Mouse (Mus musculus): Measurements from ENCODE around the gene Clstn2. TPM values are rescaled to one million over a fixed set of nuclear protein-coding genes. Genes with fewer than 3 reads are reported as not detected.

Clstn2 gene
- 0.36 and 0.79 TPM in 2 replicates for polyA plus RNA-seq (2016; fragmentation: Nextera tagmentation; extraction: Ambion mirVana)

GRCm38 (mm10) chr9:98032573-98033272 lies at the start of gene Clstn2:
Gene Clstn2 (minus strand): TSS chr9:98033181.
- Histone ChIP-seq H3K36me3 (no peaks in the 10 kb centered on the region), H3K27ac (peak within 1 kb of the TSS; percentile 78), H3K27me3 (ENCODE audit: low read depth, poor library complexity, severe bottlenecking) (peaks cover 47% of the 10 kb centered on the region)

GRCm38 (mm10) chr9:98067767-98068166 lies 34.8 kb upstream of the Clstn2 start:
- 88% methylated on average over 5 of the region's 5 CpGs for WGBS
- H3K27me3 ChIP-seq (ENCODE audit: low read depth, poor library complexity, severe bottlenecking) = no peaks in the 10 kb centered on the region
- H3K4me3 ChIP-seq = no peak overlapping the region
- H3K27ac ChIP-seq = no peak overlapping the region
- H3K9me3 ChIP-seq (replicated peaks) = no peaks in the 10 kb centered on the region
- no peak for DNase-seq (ENCODE audit: low spot score)
- H3K36me3 ChIP-seq = no peaks in the 10 kb centered on the region
- no peaks in the 10 kb centered on the region for H3K4me1 ChIP-seq

More at GRCm38 (mm10) chr9:98032573-98033272, at the start of gene Clstn2:
- Histone ChIP-seq H3K9me3 (replicated peaks) (no peaks in the 10 kb centered on the region), H3K4me3 (peak within 1 kb of the TSS; percentile 74), H3K4me1 (peaks cover 21% of the 10 kb centered on the region)
- DNase-seq (ENCODE audit: low spot score) = peak; percentile 83
- WGBS = under 1% methylated on average over 73 of the region's 73 CpGs

- WGBS = 78% methylated on average over 3 of the region's 3 CpGs
These were observed 28.7 kb upstream of the Clstn2 start for GRCm38 (mm10) chr9:98061646-98062045.

GRCm38 (mm10) chr9:98057291-98057690 lies 24.3 kb upstream of the Clstn2 start:
- no peak for DNase-seq (ENCODE audit: low spot score)
- 91% methylated on average over 2 of the region's 2 CpGs for WGBS
- no peak overlapping the region for H3K27ac ChIP-seq
- no peaks in the 10 kb centered on the region for H3K27me3 ChIP-seq (ENCODE audit: low read depth, poor library complexity, severe bottlenecking)
- H3K36me3 ChIP-seq = no peaks in the 10 kb centered on the region
- no peaks in the 10 kb centered on the region for H3K4me1 ChIP-seq
- no peak overlapping the region for H3K4me3 ChIP-seq
- H3K9me3 ChIP-seq (replicated peaks) = no peaks in the 10 kb centered on the region

More at GRCm38 (mm10) chr9:98061646-98062045, 28.7 kb upstream of the Clstn2 start:
- DNase-seq (ENCODE audit: low spot score) = no peak
- Histone ChIP-seq H3K27me3 (ENCODE audit: low read depth, poor library complexity, severe bottlenecking) (no peaks in the 10 kb centered on the region), H3K36me3 (no peaks in the 10 kb centered on the region), H3K27ac (no peak overlapping the region), H3K9me3 (replicated peaks) (no peaks in the 10 kb centered on the region), H3K4me1 (no peaks in the 10 kb centered on the region), H3K4me3 (no peak overlapping the region)

- no peak for DNase-seq (ENCODE audit: low spot score)
- Histone ChIP-seq H3K4me3 (no peak overlapping the region), H3K27ac (no peak overlapping the region), H3K9me3 (replicated peaks) (no peaks in the 10 kb centered on the region), H3K27me3 (ENCODE audit: low read depth, poor library complexity, severe bottlenecking) (no peaks in the 10 kb centered on the region), H3K4me1 (no peaks in the 10 kb centered on the region), H3K36me3 (no peaks in the 10 kb centered on the region)
- 84% methylated on average over 12 of the region's 12 CpGs for WGBS
These were observed 18.4 kb upstream of the Clstn2 start for GRCm38 (mm10) chr9:98051343-98051742.

GRCm38 (mm10) chr9:98033273-98033855 lies 383 bp upstream of the Clstn2 start:
- DNase-seq (ENCODE audit: low spot score) = no peak
- WGBS = under 1% methylated on average over 38 of the region's 38 CpGs
- peaks cover 21% of the 10 kb centered on the region for H3K4me1 ChIP-seq
- no peaks in the 10 kb centered on the region for H3K9me3 ChIP-seq (replicated peaks)
- H3K4me3 ChIP-seq = peak overlapping the region; percentile 74
- H3K27ac ChIP-seq = peak overlapping the region; percentile 78
- H3K36me3 ChIP-seq = no peaks in the 10 kb centered on the region
- H3K27me3 ChIP-seq (ENCODE audit: low read depth, poor library complexity, severe bottlenecking) = peaks cover 47% of the 10 kb centered on the region

- DNase-seq (ENCODE audit: low spot score) = peak; percentile 42
- Histone ChIP-seq H3K27ac (0 out of 2 replicates have a peak overlapping the region, but pooled peaks have one; percentile 78), H3K4me1 (peaks cover 21% of the 10 kb centered on the region), H3K27me3 (ENCODE audit: low read depth, poor library complexity, severe bottlenecking) (peaks cover 47% of the 10 kb centered on the region), H3K36me3 (no peaks in the 10 kb centered on the region), H3K4me3 (peak overlapping the region; percentile 74), H3K9me3 (replicated peaks) (no peaks in the 10 kb centered on the region)
- WGBS = under 1% methylated on average over 31 of the region's 31 CpGs
These were observed 946 bp downstream of the Clstn2 start for GRCm38 (mm10) chr9:98031898-98032572.

- Histone ChIP-seq H3K4me1 (peaks cover 21% of the 10 kb centered on the region), H3K27ac (no peak overlapping the region), H3K27me3 (ENCODE audit: low read depth, poor library complexity, severe bottlenecking) (peaks cover 47% of the 10 kb centered on the region), H3K36me3 (no peaks in the 10 kb centered on the region), H3K9me3 (replicated peaks) (no peaks in the 10 kb centered on the region), H3K4me3 (no peak overlapping the region)
- no peak for DNase-seq (ENCODE audit: low spot score)
- 23% methylated on average over 2 of the region's 2 CpGs for WGBS
These were observed 2.3 kb downstream of the Clstn2 start for GRCm38 (mm10) chr9:98030715-98031114.

GRCm38 (mm10) chr9:98025548-98025947 lies 7.4 kb downstream of the Clstn2 start:
- 75% methylated on average over 3 of the region's 3 CpGs for WGBS

GRCm38 (mm10) chr9:98023069-98023468 lies 9.9 kb downstream of the Clstn2 start:
- H3K4me1 ChIP-seq = no peaks in the 10 kb centered on the region
- H3K27me3 ChIP-seq (ENCODE audit: low read depth, poor library complexity, severe bottlenecking) = no peaks in the 10 kb centered on the region
- no peak for DNase-seq (ENCODE audit: low spot score)
- no peaks in the 10 kb centered on the region for H3K36me3 ChIP-seq
- WGBS = 90% methylated on average over 11 of the region's 11 CpGs
- H3K4me3 ChIP-seq = no peak overlapping the region
- no peaks in the 10 kb centered on the region for H3K9me3 ChIP-seq (replicated peaks)
- H3K27ac ChIP-seq = no peak overlapping the region

More at GRCm38 (mm10) chr9:98025548-98025947, 7.4 kb downstream of the Clstn2 start:
- no peaks in the 10 kb centered on the region for H3K4me1 ChIP-seq
- no peaks in the 10 kb centered on the region for H3K36me3 ChIP-seq
- H3K27ac ChIP-seq = no peak overlapping the region
- H3K4me3 ChIP-seq = no peak overlapping the region
- H3K27me3 ChIP-seq (ENCODE audit: low read depth, poor library complexity, severe bottlenecking) = no peaks in the 10 kb centered on the region
- DNase-seq (ENCODE audit: low spot score) = no peak
- no peaks in the 10 kb centered on the region for H3K9me3 ChIP-seq (replicated peaks)

- no peak for DNase-seq (ENCODE audit: low spot score)
- no peaks in the 10 kb centered on the region for H3K36me3 ChIP-seq
- WGBS = 82% methylated on average over 2 of the region's 2 CpGs
- H3K27ac ChIP-seq = no peak overlapping the region
- H3K27me3 ChIP-seq (ENCODE audit: low read depth, poor library complexity, severe bottlenecking) = no peaks in the 10 kb centered on the region
- no peaks in the 10 kb centered on the region for H3K4me1 ChIP-seq
- no peak overlapping the region for H3K4me3 ChIP-seq
- H3K9me3 ChIP-seq (replicated peaks) = no peaks in the 10 kb centered on the region
These were observed 13.1 kb downstream of the Clstn2 start for GRCm38 (mm10) chr9:98019876-98020275.

- Histone ChIP-seq H3K27me3 (ENCODE audit: low read depth, poor library complexity, severe bottlenecking) (no peaks in the 10 kb centered on the region), H3K4me1 (no peaks in the 10 kb centered on the region), H3K9me3 (replicated peaks) (no peaks in the 10 kb centered on the region), H3K36me3 (no peaks in the 10 kb centered on the region), H3K27ac (no peak overlapping the region), H3K4me3 (no peak overlapping the region)
- 94% methylated on average over 5 of the region's 5 CpGs for WGBS
- no peak for DNase-seq (ENCODE audit: low spot score)
These were observed 14.3 kb downstream of the Clstn2 start for GRCm38 (mm10) chr9:98018687-98019086.

GRCm38 (mm10) chr9:98016576-98016975 lies 16.4 kb downstream of the Clstn2 start:
- H3K27ac ChIP-seq = no peak overlapping the region
- WGBS = 89% methylated on average over 5 of the region's 5 CpGs
- no peak overlapping the region for H3K4me3 ChIP-seq
- H3K9me3 ChIP-seq (replicated peaks) = no peaks in the 10 kb centered on the region
- H3K27me3 ChIP-seq (ENCODE audit: low read depth, poor library complexity, severe bottlenecking) = no peaks in the 10 kb centered on the region
- no peaks in the 10 kb centered on the region for H3K36me3 ChIP-seq
- H3K4me1 ChIP-seq = no peaks in the 10 kb centered on the region
- DNase-seq (ENCODE audit: low spot score) = no peak
